Mouse (Mus musculus): Measurements from ENCODE around the gene Ugt1a6b. TPM values are rescaled to one million over a fixed set of nuclear protein-coding genes. Genes with fewer than 3 reads are reported as not detected.
"Not testable (repeated sequence)": the region's sequence is repeated elsewhere in the genome, so short reads cannot be mapped to it uniquely, and the experiment has no call there.

Ugt1a6b gene
- polyA plus RNA-seq, 1 experiment from 2014 or later, result 4.0 TPM

- no peak overlapping the region for H3K27ac ChIP-seq (ENCODE audit: low read depth, low read length)
- no peaks in the 10 kb centered on the region for H3K36me3 ChIP-seq (ENCODE audit: control insufficient read depth, insufficient read depth, low read length)
- no peak for ATAC-seq
- no peaks in the 10 kb centered on the region for H3K27me3 ChIP-seq (replicated peaks; ENCODE audit: control insufficient read depth, insufficient read depth, low read length)
- no peaks in the 10 kb centered on the region for H3K9me3 ChIP-seq (ENCODE audit: control insufficient read depth, low read length)
- WGBS, result 96% methylated on average over 2 of the region's 2 CpGs
- no peaks in the 10 kb centered on the region for H3K4me1 ChIP-seq (ENCODE audit: control insufficient read depth, insufficient read depth, low read depth, low read length)
- no peak overlapping the region for H3K9ac ChIP-seq (ENCODE audit: low read depth, low read length)
- H3K4me2 ChIP-seq (ENCODE audit: low read length), result no peak overlapping the region
- no peak overlapping the region for H3K4me3 ChIP-seq (ENCODE audit: low read length)
These were observed 55.4 kb downstream of the Ugt1a6b start for GRCm38 (mm10) chr1:88158430-88158829.

GRCm38 (mm10) chr1:88165711-88166110 lies 62.7 kb downstream of the Ugt1a6b start, which contains the start of gene Ugt1a5:
TSS of gene Ugt1a5 (plus strand) at chr1:88166012.
- ATAC-seq, result no peak
- Histone ChIP-seq H3K4me3 (ENCODE audit: low read length) (no peak within 1 kb of the TSS), H3K4me1 (ENCODE audit: control insufficient read depth, insufficient read depth, low read depth, low read length) (no peaks in the 10 kb centered on the region), H3K27me3 (replicated peaks; ENCODE audit: control insufficient read depth, insufficient read depth, low read length) (no peaks in the 10 kb centered on the region), H3K9me3 (ENCODE audit: control insufficient read depth, low read length) (no peaks in the 10 kb centered on the region), H3K9ac (ENCODE audit: low read depth, low read length) (no peak within 1 kb of the TSS), H3K4me2 (ENCODE audit: low read length) (no peak within 1 kb of the TSS), H3K36me3 (ENCODE audit: control insufficient read depth, insufficient read depth, low read length) (no peaks in the 10 kb centered on the region), H3K27ac (ENCODE audit: low read depth, low read length) (no peak within 1 kb of the TSS)
- WGBS, result 79% methylated on average over 5 of the region's 5 CpGs

- H3K4me2 ChIP-seq (ENCODE audit: low read length); H3K4me3 ChIP-seq (ENCODE audit: low read length); ATAC-seq; H3K9ac ChIP-seq (ENCODE audit: low read depth, low read length); H3K27ac ChIP-seq (ENCODE audit: low read depth, low read length); H3K9me3 ChIP-seq (ENCODE audit: control insufficient read depth, low read length); H3K27me3 ChIP-seq (replicated peaks; ENCODE audit: control insufficient read depth, insufficient read depth, low read length); H3K36me3 ChIP-seq (ENCODE audit: control insufficient read depth, insufficient read depth, low read length); H3K4me1 ChIP-seq (ENCODE audit: control insufficient read depth, insufficient read depth, low read depth, low read length): not testable (repeated sequence)
- WGBS, result 93% methylated on average over 5 of the region's 7 CpGs
These were observed 69.1 kb downstream of the Ugt1a6b start for GRCm38 (mm10) chr1:88172190-88172589.

DNA sequence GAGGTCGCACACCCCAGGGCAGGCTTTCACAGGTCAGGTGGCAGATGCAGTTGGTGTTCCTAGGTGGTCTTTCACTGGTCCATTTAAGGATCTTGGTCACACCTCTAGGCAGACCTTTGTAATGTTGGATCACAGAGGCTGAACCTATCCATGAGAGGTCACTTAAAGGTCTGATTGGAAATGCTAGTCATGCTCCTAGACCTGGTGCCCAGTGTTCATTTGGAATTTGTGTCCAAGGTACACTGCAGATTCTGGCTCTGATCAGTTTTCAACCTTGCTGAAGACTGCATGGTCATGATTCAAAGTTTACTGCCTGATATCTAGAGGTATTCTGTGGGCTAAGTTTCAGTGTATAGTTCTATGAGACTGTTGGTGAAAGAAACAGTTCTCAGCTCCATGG lies 76.6 kb downstream of the Ugt1a6b start:
- Histone ChIP-seq H3K9ac (ENCODE audit: low read depth, low read length) (no peak overlapping the region), H3K9me3 (ENCODE audit: control insufficient read depth, low read length) (peaks cover 5% of the 10 kb centered on the region; the same call in 1 of the 2 replicates), H3K27ac (ENCODE audit: low read depth, low read length) (no peak overlapping the region), H3K4me2 (ENCODE audit: low read length) (no peak overlapping the region), H3K27me3 (replicated peaks; ENCODE audit: control insufficient read depth, insufficient read depth, low read length) (no peaks in the 10 kb centered on the region), H3K4me3 (ENCODE audit: low read length) (no peak overlapping the region), H3K4me1 (ENCODE audit: control insufficient read depth, insufficient read depth, low read depth, low read length) (no peaks in the 10 kb centered on the region), H3K36me3 (ENCODE audit: control insufficient read depth, insufficient read depth, low read length) (no peaks in the 10 kb centered on the region)
- no peak for ATAC-seq
- 88% methylated on average over 1 of the region's 1 CpGs for WGBS

GRCm38 (mm10) chr1:88186325-88186935 lies 83.4 kb downstream of the Ugt1a6b start:
- Histone ChIP-seq H3K4me1 (ENCODE audit: control insufficient read depth, insufficient read depth, low read depth, low read length) (no peaks in the 10 kb centered on the region), H3K27me3 (replicated peaks; ENCODE audit: control insufficient read depth, insufficient read depth, low read length) (no peaks in the 10 kb centered on the region), H3K9ac (ENCODE audit: low read depth, low read length) (no peak overlapping the region), H3K4me2 (ENCODE audit: low read length) (no peak overlapping the region), H3K4me3 (ENCODE audit: low read length) (no peak overlapping the region), H3K9me3 (ENCODE audit: control insufficient read depth, low read length) (no peaks in the 10 kb centered on the region), H3K27ac (ENCODE audit: low read depth, low read length) (no peak overlapping the region), H3K36me3 (ENCODE audit: control insufficient read depth, insufficient read depth, low read length) (no peaks in the 10 kb centered on the region)
- WGBS, result 94% methylated on average over 5 of the region's 5 CpGs
- ATAC-seq, result no peak

- H3K4me2 ChIP-seq (ENCODE audit: low read length), result no peak overlapping the region
- no peaks in the 10 kb centered on the region for H3K36me3 ChIP-seq (ENCODE audit: control insufficient read depth, insufficient read depth, low read length)
- ATAC-seq, result no peak
- H3K4me3 ChIP-seq (ENCODE audit: low read length), result no peak overlapping the region
- 70% methylated on average over 3 of the region's 3 CpGs for WGBS
- no peaks in the 10 kb centered on the region for H3K9me3 ChIP-seq (ENCODE audit: control insufficient read depth, low read length)
- H3K4me1 ChIP-seq (ENCODE audit: control insufficient read depth, insufficient read depth, low read depth, low read length), result no peaks in the 10 kb centered on the region
- no peaks in the 10 kb centered on the region for H3K27me3 ChIP-seq (replicated peaks; ENCODE audit: control insufficient read depth, insufficient read depth, low read length)
- H3K9ac ChIP-seq (ENCODE audit: low read depth, low read length), result no peak overlapping the region
- no peak overlapping the region for H3K27ac ChIP-seq (ENCODE audit: low read depth, low read length)
These were observed 89.1 kb downstream of the Ugt1a6b start for GRCm38 (mm10) chr1:88192136-88192535.

GRCm38 (mm10) chr1:88195687-88196086 lies 92.6 kb downstream of the Ugt1a6b start:
- Histone ChIP-seq H3K4me2 (ENCODE audit: low read length) (no peak overlapping the region), H3K9ac (ENCODE audit: low read depth, low read length) (no peak overlapping the region), H3K36me3 (ENCODE audit: control insufficient read depth, insufficient read depth, low read length) (no peaks in the 10 kb centered on the region), H3K9me3 (ENCODE audit: control insufficient read depth, low read length) (no peaks in the 10 kb centered on the region), H3K27ac (ENCODE audit: low read depth, low read length) (no peak overlapping the region), H3K4me3 (ENCODE audit: low read length) (no peak overlapping the region), H3K27me3 (replicated peaks; ENCODE audit: control insufficient read depth, insufficient read depth, low read length) (no peaks in the 10 kb centered on the region), H3K4me1 (ENCODE audit: control insufficient read depth, insufficient read depth, low read depth, low read length) (no peaks in the 10 kb centered on the region)
- no peak for ATAC-seq
- 91% methylated on average over 1 of the region's 1 CpGs for WGBS

DNA sequence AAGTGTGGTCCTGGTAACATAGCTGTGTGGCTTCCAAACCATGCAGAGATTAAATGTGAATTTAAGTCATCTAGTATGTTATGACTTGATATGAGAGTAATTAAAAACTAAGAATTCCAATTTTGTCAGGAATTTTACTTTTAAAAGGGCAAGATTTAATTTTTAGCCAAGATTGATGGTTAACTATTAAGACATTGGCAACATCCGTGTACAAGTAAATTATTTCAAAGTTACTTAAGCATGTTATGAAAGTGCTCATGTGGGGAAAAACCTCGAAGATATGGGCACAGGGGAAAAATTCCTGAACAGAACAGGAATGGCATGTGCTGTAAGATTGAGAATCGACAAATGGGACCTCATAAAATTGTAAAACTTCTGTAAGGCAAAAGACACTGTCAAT lies 94.4 kb downstream of the Ugt1a6b start:
- Histone ChIP-seq H3K4me2 (ENCODE audit: low read length) (no peak overlapping the region), H3K4me1 (ENCODE audit: control insufficient read depth, insufficient read depth, low read depth, low read length) (no peaks in the 10 kb centered on the region), H3K9ac (ENCODE audit: low read depth, low read length) (no peak overlapping the region), H3K9me3 (ENCODE audit: control insufficient read depth, low read length) (no peaks in the 10 kb centered on the region), H3K27me3 (replicated peaks; ENCODE audit: control insufficient read depth, insufficient read depth, low read length) (no peaks in the 10 kb centered on the region), H3K4me3 (ENCODE audit: low read length) (no peak overlapping the region), H3K27ac (ENCODE audit: low read depth, low read length) (no peak overlapping the region), H3K36me3 (ENCODE audit: control insufficient read depth, insufficient read depth, low read length) (no peaks in the 10 kb centered on the region)
- no peak for ATAC-seq
- WGBS, result 73% methylated on average over 3 of the region's 3 CpGs

GRCm38 (mm10) chr1:88199996-88200395 lies 96.9 kb downstream of the Ugt1a6b start:
- no peak for ATAC-seq
- Histone ChIP-seq H3K27ac (ENCODE audit: low read depth, low read length) (no peak overlapping the region), H3K36me3 (ENCODE audit: control insufficient read depth, insufficient read depth, low read length) (no peaks in the 10 kb centered on the region), H3K27me3 (replicated peaks; ENCODE audit: control insufficient read depth, insufficient read depth, low read length) (no peaks in the 10 kb centered on the region), H3K9me3 (ENCODE audit: control insufficient read depth, low read length) (peaks cover 6% of the 10 kb centered on the region), H3K4me3 (ENCODE audit: low read length) (no peak overlapping the region), H3K4me2 (ENCODE audit: low read length) (no peak overlapping the region), H3K9ac (ENCODE audit: low read depth, low read length) (no peak overlapping the region), H3K4me1 (ENCODE audit: control insufficient read depth, insufficient read depth, low read depth, low read length) (no peaks in the 10 kb centered on the region)
- WGBS, result 78% methylated on average over 2 of the region's 2 CpGs

- Histone ChIP-seq H3K9ac (ENCODE audit: low read depth, low read length) (no peak within 1 kb of the TSS), H3K36me3 (ENCODE audit: control insufficient read depth, insufficient read depth, low read length) (no peaks in the 10 kb centered on the region), H3K9me3 (ENCODE audit: control insufficient read depth, low read length) (peaks cover 8% of the 10 kb centered on the region), H3K4me2 (ENCODE audit: low read length) (no peak within 1 kb of the TSS), H3K4me3 (ENCODE audit: low read length) (no peak within 1 kb of the TSS), H3K4me1 (ENCODE audit: control insufficient read depth, insufficient read depth, low read depth, low read length) (0 out of 2 replicates have a peak, but pooled peaks cover 2% of the 10 kb centered on the region), H3K27me3 (replicated peaks; ENCODE audit: control insufficient read depth, insufficient read depth, low read length) (no peaks in the 10 kb centered on the region), H3K27ac (ENCODE audit: low read depth, low read length) (no peak within 1 kb of the TSS)
- WGBS, result 85% methylated on average over 7 of the region's 7 CpGs
- ATAC-seq, result no peak
These were observed 97.4 kb downstream of the Ugt1a6b start, which contains the start of gene Ugt1a2 for GRCm38 (mm10) chr1:88200456-88200855. TSS of gene Ugt1a2 (plus strand) at chr1:88200601.

Measured in hindbrain, embryonic 16.5 days (tissue).